Mouse (Mus musculus) megakaryocyte, embryonic 14.5 days (primary cell): ENCODE results near the gene Rasal1.

ENCODE experiments used
- FLI1 ChIP-seq: IDR thresholded peaks from 2 replicates; pipeline ENCODE4 v1.6.1; 2012; ENCODE audit warnings: low read length, inconsistent platforms, mixed read lengths
- GATA1 ChIP-seq: IDR thresholded peaks from 3 replicates; pipeline ENCODE4 v1.6.1; 2012; ENCODE audit warnings: mixed read lengths, low read length, inconsistent platforms, borderline replicate concordance

GRCm38 (mm10) chr5:120692034-120692433, 43.4 kb downstream of the Rasal1 start:
- no peak for TF ChIP-seq GATA1
- TF ChIP-seq FLI1 = no peak
